ENCODE assay signal across 8 mouse cellular contexts in the genomic region with DNA sequence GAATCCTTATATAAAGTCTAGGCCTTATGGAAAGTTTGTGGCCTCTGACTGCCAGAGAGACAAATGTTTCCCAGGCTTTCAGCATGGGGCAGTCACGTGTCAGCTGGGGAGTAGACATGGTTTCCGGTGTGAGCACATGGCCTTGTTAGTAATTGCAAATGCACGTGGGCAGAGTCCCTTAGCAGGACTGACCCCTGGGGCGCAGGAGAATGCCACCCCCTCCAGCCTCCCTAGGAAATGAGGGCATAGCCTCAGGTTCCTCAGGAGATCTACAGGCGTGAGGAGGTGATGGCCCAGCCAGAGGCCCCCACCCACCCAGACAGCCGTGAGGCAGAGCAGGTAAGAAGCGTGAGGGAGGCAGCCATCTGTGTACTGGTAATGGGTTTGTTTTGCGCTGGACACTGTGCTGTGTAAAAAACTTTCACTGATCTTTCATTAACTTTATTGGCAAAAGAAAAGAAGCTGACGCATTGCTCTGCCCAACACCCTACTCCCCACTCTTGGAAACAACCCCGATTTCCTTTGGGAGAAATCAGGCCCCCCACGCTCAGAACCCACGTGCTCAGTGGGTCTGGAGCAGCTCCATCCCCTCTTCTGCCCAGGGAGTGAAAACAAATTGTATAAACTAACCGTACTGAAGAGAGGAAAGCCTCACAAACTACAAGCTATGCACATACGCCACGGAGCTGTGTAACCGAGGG. TPM values are rescaled to one million over a fixed set of nuclear protein-coding genes. Genes with fewer than 3 reads are reported as not detected.
DNase-seq lines count a peak whose midpoint lies in the region; ATAC-seq lines count a peak whose summit lies in the region.
"Had no signal": no experiment of that assay in that cellular context is flagged by ENCODE, and none has a peak within 500 bp of the region (broad histone marks: within the 10 kb centered on the region; RNA-seq: fewer than 3 reads in every experiment).

No protein-coding gene starts in this region.

- no peak for ATAC-seq in midbrain, embryonic 12.5 days (ENCODE audit: low FRiP score, low read depth)
- ATAC-seq in forebrain, embryonic 16.5 days, result peak; percentile 21; the same call in 1 of the 2 replicates
- no peak for ATAC-seq in activated CD4-positive, CD25-positive, alpha-beta regulatory T cell, adult 4 months

- H3K27ac ChIP-seq in midbrain, embryonic 12.5 days (replicated peaks), result 0 out of 2 replicates have a peak overlapping the region, but pooled peaks have one; percentile 26
- no peak overlapping the region for H3K27ac ChIP-seq in midbrain, embryonic 10.5 days (replicated peaks)
- H3K27ac ChIP-seq in forebrain, embryonic 16.5 days (ENCODE audit: low read length), result peak overlapping the region; percentile 10; the same call in 1 of the 2 replicates
- H3K27ac ChIP-seq: macrophage had no signal

- H3K9ac ChIP-seq in midbrain, embryonic 12.5 days (replicated peaks), result no peak overlapping the region
- H3K9ac ChIP-seq in forebrain, embryonic 16.5 days (replicated peaks; ENCODE audit: low read depth, low read length), result no peak overlapping the region

- H3K9me3 ChIP-seq in midbrain, embryonic 12.5 days, result no peaks in the 10 kb centered on the region
- no peaks in the 10 kb centered on the region for H3K9me3 ChIP-seq in midbrain, embryonic 10.5 days (replicated peaks)
- no peaks in the 10 kb centered on the region for H3K9me3 ChIP-seq in forebrain, embryonic 16.5 days (ENCODE audit: control insufficient read depth, low read length)

- H3K4me2 ChIP-seq in midbrain, embryonic 12.5 days (replicated peaks), result no peak overlapping the region
- H3K4me2 ChIP-seq in forebrain, embryonic 16.5 days (ENCODE audit: low read length), result no peak overlapping the region

- no peak overlapping the region for H3K4me3 ChIP-seq in midbrain, embryonic 12.5 days
- no peak overlapping the region for H3K4me3 ChIP-seq in midbrain, embryonic 10.5 days
- H3K4me3 ChIP-seq in forebrain, embryonic 16.5 days (replicated peaks; ENCODE audit: low read length), result no peak overlapping the region

- H3K4me1 ChIP-seq in midbrain, embryonic 12.5 days, result peaks cover 34% of the 10 kb centered on the region
- peaks cover 42% of the 10 kb centered on the region for H3K4me1 ChIP-seq in midbrain, embryonic 10.5 days
- peaks cover 32% of the 10 kb centered on the region for H3K4me1 ChIP-seq in forebrain, embryonic 16.5 days (replicated peaks; ENCODE audit: control insufficient read depth, insufficient read depth, low read length)

- 62% methylated on average over 16 of the region's 16 CpGs for WGBS in midbrain, embryonic 12.5 days
- WGBS in midbrain, embryonic 10.5 days, result 72% methylated on average over 16 of the region's 16 CpGs
- WGBS in forebrain, embryonic 16.5 days, result 25% methylated on average over 16 of the region's 16 CpGs

- H3K36me3 ChIP-seq in midbrain, embryonic 12.5 days, result no peaks in the 10 kb centered on the region
- no peaks in the 10 kb centered on the region for H3K36me3 ChIP-seq in midbrain, embryonic 10.5 days
- H3K36me3 ChIP-seq in forebrain, embryonic 16.5 days (ENCODE audit: control insufficient read depth, insufficient read depth), result no peaks in the 10 kb centered on the region

- DNase-seq in midbrain, embryonic 10.5 days (ENCODE audit: low spot score), result no peak
- DNase-seq in kidney, adult 8-10 months, result peak; percentile 88 to 89
- peak; percentile 41 for DNase-seq in retina, embryonic 14.5 days (ENCODE audit: low spot score)
- no peak for DNase-seq in cerebellum, postnatal 10 days

- no peaks in the 10 kb centered on the region for H3K27me3 ChIP-seq in midbrain, embryonic 12.5 days
- no peaks in the 10 kb centered on the region for H3K27me3 ChIP-seq in midbrain, embryonic 10.5 days (ENCODE audit: low read depth, poor library complexity, severe bottlenecking)
- H3K27me3 ChIP-seq in forebrain, embryonic 16.5 days (replicated peaks; ENCODE audit: control insufficient read depth, insufficient read depth, low read length), result no peaks in the 10 kb centered on the region

RNA-seq across cellular contexts. Expression of gene Angptl2, which starts 35.8 kb away (rescaled TPM):
- 26.5 and 31.5 TPM in 2 replicates for polyA plus RNA-seq in midbrain, embryonic 12.5 days (2016; fragmentation: Nextera tagmentation; extraction: Ambion mirVana)
- polyA plus RNA-seq in midbrain, embryonic 10.5 days (2016; fragmentation: Nextera tagmentation; extraction: Ambion mirVana), result 21.8 and 25.9 TPM in 2 replicates
- 12.0 and 14.3 TPM in 2 replicates for polyA plus RNA-seq in forebrain, embryonic 16.5 days (2015; fragmentation: Nextera tagmentation; extraction: Ambion mirVana)
- polyA plus RNA-seq in activated CD4-positive, CD25-positive, alpha-beta regulatory T cell, adult 4 months (2017; shearing (Covaris generic)), result 10 to 100 TPM in 1 of 2 experiments, 1 to 10 TPM in 1; 7.8 to 11.3 TPM

RNA-seq across cellular contexts. Expression of gene Garnl3, which starts 48.6 kb away (rescaled TPM):
- 15.6 and 16.6 TPM in 2 replicates for polyA plus RNA-seq in midbrain, embryonic 12.5 days (2016; fragmentation: Nextera tagmentation; extraction: Ambion mirVana)
- 10.3 and 11.1 TPM in 2 replicates for polyA plus RNA-seq in midbrain, embryonic 10.5 days (2016; fragmentation: Nextera tagmentation; extraction: Ambion mirVana)
- 26.2 and 34.5 TPM in 2 replicates for polyA plus RNA-seq in forebrain, embryonic 16.5 days (2015; fragmentation: Nextera tagmentation; extraction: Ambion mirVana)
- under 1 TPM in 1 of 2 experiments, not detected in 1; 0.22 TPM for polyA plus RNA-seq in activated CD4-positive, CD25-positive, alpha-beta regulatory T cell, adult 4 months (2017; shearing (Covaris generic))

Comparison
In these comparisons a context has a peak if more than half of its experiments do, and no peak if none do; other contexts are left out.
1. DNase-seq: peak in kidney, adult 8-10 months (2 of 2) and retina, embryonic 14.5 days (single experiment); none in midbrain, embryonic 10.5 days (single experiment) and cerebellum, postnatal 10 days (0 of 2).